Mouse (Mus musculus) spleen, adult 2 months (tissue): ENCODE measurements around the gene 2900026A02Rik. TPM values are rescaled to one million over a fixed set of nuclear protein-coding genes. Genes with fewer than 3 reads are reported as not detected.
A peak's percentile ranks its signal among the peaks of the same experiment; 100 is the strongest.

Experiments
- DNase-seq, 2 experiments: peaks; one replicate each; pipeline versions ENCODE4 v3.0.0 to v3.0.0-alpha.2; 2012 to 2021; ENCODE audit warnings: low spot score in 2 of 2, low read depth in 1 of 2
- H3K27ac ChIP-seq: fragments of 200-500 bp; 2 replicates; pipeline ENCODE4 v1.5.1; 2012; ENCODE audit warnings: low read length, inconsistent platforms; ENCODE audit not compliant: insufficient read depth
- H3K27me3 ChIP-seq: fragments of 200-500 bp; 2 replicates; pipeline ENCODE4 v1.6.1; 2012; ENCODE audit warnings: mild to moderate bottlenecking, moderate library complexity, low read length, inconsistent platforms; ENCODE audit not compliant: control insufficient read depth, insufficient read depth
- H3K36me3 ChIP-seq: fragments of 200-500 bp; 2 replicates; pipeline ENCODE4 v1.6.1; 2012; ENCODE audit warnings: mild to moderate bottlenecking, low read length, inconsistent platforms; ENCODE audit not compliant: control insufficient read depth, insufficient read depth
- H3K4me1 ChIP-seq: fragments of 200-500 bp; 2 replicates; pipeline ENCODE4 v1.6.1; 2011; ENCODE audit warnings: inconsistent platforms; ENCODE audit not compliant: control insufficient read depth, insufficient read depth, insufficient read length
- H3K4me3 ChIP-seq: fragments of 200-500 bp; 2 replicates; pipeline ENCODE4 v1.5.1; 2011; ENCODE audit warnings: mild to moderate bottlenecking, inconsistent platforms; ENCODE audit not compliant: insufficient read depth, insufficient read length; ENCODE audit errors: extremely low read depth
- CTCF ChIP-seq: fragments of 200-500 bp; IDR thresholded peaks from 2 replicates; pipeline ENCODE4 v1.5.1; 2011; ENCODE audit warnings: mild to moderate bottlenecking, inconsistent platforms; ENCODE audit not compliant: insufficient read depth, insufficient read length, insufficient replicate concordance; ENCODE audit errors: extremely low read depth
- POLR2A ChIP-seq: fragments of 200-500 bp; IDR thresholded peaks from 2 replicates; pipeline ENCODE4 v1.6.1; 2011; ENCODE audit warnings: low read depth, low read length, inconsistent platforms
- WGBS: fragments of 180-500 bp; shearing (Covaris S2); methylation state at CpG from one replicate; pipeline ENCODE4 v1.1.7; 2018; 5-methylcytosine and 5-hydroxymethylcytosine counted together
- polyA plus RNA-seq: library from polyadenylated mRNA; depleted of rRNA; stranded (reverse); fragments of >200 nt; gene quantifications from 2 replicates; pipeline ENCODE4 v1.2.3, GENCODE M21; 2012

The 2900026A02Rik gene
- polyA plus RNA-seq, 1 experiment: 5.1 TPM

DNA sequence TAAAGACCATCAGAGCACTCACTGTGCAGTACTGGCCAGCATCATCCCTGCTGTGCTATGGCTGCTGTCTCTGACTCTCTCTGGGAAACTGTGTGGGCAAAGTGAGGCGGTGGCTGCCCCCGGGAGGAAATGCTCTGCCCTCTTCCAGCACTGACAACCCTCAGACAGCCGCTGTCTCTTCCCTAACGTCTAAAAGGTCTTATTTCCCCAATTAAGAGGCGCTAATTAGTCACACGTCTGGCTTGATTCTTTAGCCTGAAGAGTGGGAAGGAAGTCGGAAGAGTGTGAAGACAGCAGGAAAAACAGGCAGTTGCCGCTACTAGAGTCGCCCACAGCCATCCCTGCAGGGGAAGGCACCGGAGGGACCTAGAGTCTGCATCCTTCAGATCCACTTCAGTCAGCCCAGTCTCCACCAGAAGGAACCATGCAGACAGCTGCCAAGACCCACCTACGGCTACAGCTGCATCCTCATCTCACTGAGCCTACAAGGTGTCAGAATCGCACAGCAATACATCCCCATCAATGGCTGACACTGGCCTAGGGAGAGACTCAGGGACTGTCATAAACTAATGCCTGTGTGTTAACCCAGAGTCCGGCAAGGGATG lies 101.1 kb downstream of the 2900026A02Rik start:
- no peak for TF ChIP-seq CTCF
- no peak for TF ChIP-seq POLR2A

GRCm38 (mm10) chr5:113119291-113119690 lies 101.7 kb downstream of the 2900026A02Rik start:
- Histone ChIP-seq H3K4me3 (no peak overlapping the region), H3K36me3 (no peaks in the 10 kb centered on the region), H3K27ac (no peak overlapping the region), H3K4me1 (peaks cover 14% of the 10 kb centered on the region; the same call in 1 of the 2 replicates), H3K27me3 (no peaks in the 10 kb centered on the region)
- WGBS: 21% methylated on average over 9 of the region's 9 CpGs
- no peak for DNase-seq
- no peak for TF ChIP-seq CTCF

More for the DNA sequence above, 101.1 kb downstream of the 2900026A02Rik start:
- Histone ChIP-seq H3K4me3 (no peak overlapping the region), H3K36me3 (no peaks in the 10 kb centered on the region), H3K4me1 (peaks cover 8% of the 10 kb centered on the region; the same call in 1 of the 2 replicates), H3K27me3 (no peaks in the 10 kb centered on the region), H3K27ac (no peak overlapping the region)
- 12% methylated on average over 13 of the region's 13 CpGs for WGBS
- DNase-seq: no peak

DNA sequence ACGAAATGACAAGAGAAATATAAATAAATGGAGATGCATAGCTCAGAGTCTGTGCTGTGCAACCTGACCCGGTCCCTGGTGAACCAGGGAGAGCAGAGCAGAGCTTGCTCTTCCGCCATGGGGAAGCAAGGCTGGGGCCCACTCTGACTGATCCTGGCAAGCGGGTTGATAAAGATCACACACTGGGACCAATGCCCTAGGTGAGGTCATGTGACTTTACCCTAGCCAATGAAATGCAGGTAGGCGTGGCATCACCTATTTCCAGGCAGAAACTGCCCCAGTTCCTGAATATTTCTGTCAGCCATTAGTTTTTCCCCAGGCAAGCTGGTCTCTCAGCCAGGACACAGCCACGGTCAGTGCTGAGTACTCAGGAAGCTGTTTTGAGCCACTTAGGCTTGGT lies 102.3 kb downstream of the 2900026A02Rik start:
- Histone ChIP-seq H3K4me3 (no peak overlapping the region), H3K27ac (no peak overlapping the region)
- whole genome bisulfite sequencing: 56% methylated on average over 6 of the region's 6 CpGs

DNA sequence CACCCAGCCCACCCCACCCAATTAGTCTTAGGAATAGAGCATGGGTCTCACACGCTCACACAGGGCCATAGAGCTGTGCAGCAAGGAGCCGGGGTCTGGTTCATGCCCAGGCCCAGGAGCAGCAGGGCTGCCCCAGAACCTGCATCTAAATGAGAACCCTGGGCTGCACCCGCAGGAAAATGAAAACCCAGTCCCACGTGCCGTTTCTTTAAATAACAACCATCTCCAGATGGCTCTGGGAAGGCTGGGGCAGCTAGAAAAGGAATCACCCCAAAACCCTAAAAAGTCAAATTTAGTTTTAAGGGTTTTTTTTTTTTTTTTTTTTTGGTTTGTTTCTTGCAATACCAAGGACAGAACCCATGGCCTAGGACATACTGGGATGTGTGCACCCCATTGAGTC lies 103.7 kb downstream of the 2900026A02Rik start:
- H3K36me3 ChIP-seq: no peaks in the 10 kb centered on the region
- no peaks in the 10 kb centered on the region for H3K27me3 ChIP-seq
- TF ChIP-seq CTCF (no peak), POLR2A (no peak)
- no peak overlapping the region for H3K27ac ChIP-seq
- H3K4me3 ChIP-seq: no peak overlapping the region
- peaks cover 16% of the 10 kb centered on the region; the same call in 1 of the 2 replicates for H3K4me1 ChIP-seq
- 79% methylated on average over 5 of the region's 5 CpGs for WGBS
- DNase-seq: no peak

More for the DNA sequence above, 102.3 kb downstream of the 2900026A02Rik start:
- Histone ChIP-seq H3K4me1 (peaks cover 16% of the 10 kb centered on the region; the same call in 1 of the 2 replicates), H3K36me3 (no peaks in the 10 kb centered on the region), H3K27me3 (no peaks in the 10 kb centered on the region)
- no peak for DNase-seq
- TF ChIP-seq POLR2A (no peak), CTCF (no peak)

- no peak for DNase-seq
- Histone ChIP-seq H3K4me1 (peaks cover 20% of the 10 kb centered on the region; the same call in 1 of the 2 replicates), H3K27me3 (no peaks in the 10 kb centered on the region), H3K4me3 (no peak overlapping the region), H3K27ac (no peak overlapping the region), H3K36me3 (no peaks in the 10 kb centered on the region)
- WGBS: 92% methylated on average over 10 of the region's 10 CpGs
- TF ChIP-seq POLR2A (no peak), CTCF (no peak)
Observed at GRCm38 (mm10) chr5:113115896-113116295, 105.1 kb downstream of the 2900026A02Rik start.

- Histone ChIP-seq H3K36me3 (no peaks in the 10 kb centered on the region), H3K27ac (peak overlapping the region; percentile 26; the same call in 1 of the 2 replicates), H3K27me3 (no peaks in the 10 kb centered on the region), H3K4me1 (peaks cover 18% of the 10 kb centered on the region; the same call in 1 of the 2 replicates), H3K4me3 (no peak overlapping the region)
- 16% methylated on average over 20 of the region's 20 CpGs for WGBS
- TF ChIP-seq POLR2A: no peak
- TF ChIP-seq CTCF: no peak
- DNase-seq: no peak
Observed at GRCm38 (mm10) chr5:113114264-113115225, 106.5 kb downstream of the 2900026A02Rik start.
